Mouse (Mus musculus) cortical plate, adult 2 months (tissue): ENCODE data around the gene Ap1m1.

Experiments
- CTCF ChIP-seq: fragments of 200-500 bp; IDR thresholded peaks from 2 replicates; pipeline ENCODE4 v1.5.1; 2011; ENCODE audit warnings: mild to moderate bottlenecking, control low read depth, low read length; ENCODE audit not compliant: insufficient read depth; ENCODE audit errors: extremely low read depth
- POLR2A ChIP-seq: fragments of 200-500 bp; IDR thresholded peaks from 2 replicates; pipeline ENCODE4 v1.6.1; 2011; ENCODE audit warnings: mild to moderate bottlenecking, low read length, control low read depth; ENCODE audit not compliant: insufficient read depth; ENCODE audit errors: extremely low read depth

DNA sequence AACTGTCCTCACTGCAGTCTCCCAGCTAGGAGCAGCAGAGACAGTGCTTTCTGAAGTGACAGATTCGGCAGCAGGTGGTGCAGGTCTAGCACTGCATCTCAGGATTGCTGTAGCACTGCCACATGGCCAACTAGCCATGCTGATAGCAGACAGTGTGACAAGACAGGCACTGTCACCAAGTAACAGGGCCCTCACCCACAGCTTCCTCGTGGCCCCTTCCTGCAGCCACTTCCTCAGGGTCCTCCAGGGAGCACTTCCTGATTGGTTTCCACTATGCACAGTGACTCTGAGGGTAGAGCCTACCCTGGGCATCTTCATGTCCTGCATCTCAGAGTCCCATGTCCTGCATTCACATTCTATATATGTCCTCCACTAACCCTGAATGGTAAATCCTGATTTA is 4.8 kb downstream of the Ap1m1 start:
- TF ChIP-seq POLR2A, result no peak
- TF ChIP-seq CTCF, result no peak
